Mouse (Mus musculus) embryonic stem cell, embryonic (primary cell): ENCODE measurements around the gene Mymx.

ENCODE experiments used
- CTCF ChIA-PET, 4 experiments: fragments of 300-600 bp in 2 of 4; fragments of 350-600 bp in 2 of 4; sonication (Branson Sonifier 250); formaldehyde crosslinking; loops; one replicate each; lab custom pipeline; 2022; ENCODE audit warnings: inconsistent platforms in 2 of 4; lab: Charles Lee
- POLR2A ChIA-PET, 4 experiments: fragments of 300-600 bp in 2 of 4; fragments of 350-600 bp in 2 of 4; sonication (Branson Sonifier 250); formaldehyde crosslinking; loops; one replicate each; lab custom pipeline; 2022; ENCODE audit warnings: antibody characterized with exemption in 4 of 4, inconsistent platforms in 1 of 4; lab: Charles Lee

Mymx gene

GRCm38 (mm10) chr17:45599446-45600242 is 2.3 kb downstream of the Mymx start, which contains the start of gene Slc29a1:
Slc29a1 (minus strand) TSS chr17:45599606.
- POLR2A ChIA-PET: interaction anchor here (0.5 to 18.1 kb wide), 32 partner anchors 9 to 167 kb away, joined by 3 to 578 read pairs (median 6); partner anchors contain the start of genes Hsp90ab1 (in 3 of the 4), Cdc5l (in 2 of the 4), 1600014C23Rik (in 1 of the 4) and Spats1 (in 1 of the 4)
- CTCF ChIA-PET: interaction anchor here (0.5 to 3.8 kb wide), 18 partner anchors 8 to 137 kb away, joined by 3 to 35 read pairs (median 4); partner anchors contain the start of gene Aars2 (in 2 of the 4)

GRCm38 (mm10) chr17:45598891-45599290 is 3.0 kb downstream of the Mymx start:
- POLR2A ChIA-PET: interaction anchor here in 3 of 4 experiments (1.4 to 18.1 kb wide), 15 partner anchors 8 to 135 kb away, joined by 3 to 578 read pairs (median 47); partner anchors contain the start of genes Hsp90ab1 (in 2 of the 3) and 1600014C23Rik (in 1 of the 3)

GRCm38 (mm10) chr17:45598376-45598775 is 3.5 kb downstream of the Mymx start:
- POLR2A ChIA-PET: interaction anchor here in 3 of 4 experiments (0.9 to 18.1 kb wide), 11 partner anchors 9 to 60 kb away, joined by 3 to 578 read pairs (median 16); partner anchors contain the start of gene Hsp90ab1 (in 2 of the 3)
- CTCF ChIA-PET: interaction anchor here in 2 of 4 experiments (0.6 to 6.4 kb wide), 6 partner anchors 11 to 44 kb away, joined by 3 to 44 read pairs (median 8); no protein-coding TSS in a partner anchor

More at GRCm38 (mm10) chr17:45598891-45599290, 3.0 kb downstream of the Mymx start:
- CTCF ChIA-PET: interaction anchor here in 3 of 4 experiments (0.6 to 6.4 kb wide), 9 partner anchors 10 to 137 kb away, joined by 3 to 44 read pairs (median 6); no protein-coding TSS in a partner anchor

- CTCF ChIA-PET: interaction anchor here (0.6 to 6.4 kb wide), 20 partner anchors 12 to 136 kb away, joined by 3 to 44 read pairs (median 6); no protein-coding TSS in a partner anchor
- POLR2A ChIA-PET: interaction anchor here (0.6 to 18.1 kb wide), 18 partner anchors 9 to 1994 kb away, joined by 3 to 578 read pairs (median 9); partner anchors contain the start of gene Hsp90ab1 (in 4 of the 4)
These were observed 4.1 kb downstream of the Mymx start for GRCm38 (mm10) chr17:45597787-45598186.

- ChIA-PET CTCF (interaction anchor here (0.5 to 6.4 kb wide), 31 partner anchors 10 to 1635 kb away, joined by 3 to 44 read pairs (median 5); no protein-coding TSS in a partner anchor), POLR2A (interaction anchor here (0.5 to 18.1 kb wide), 27 partner anchors 8 to 382 kb away, joined by 3 to 578 read pairs (median 5); partner anchors contain the start of genes Hsp90ab1 (in 4 of the 4), Cdc5l (in 1 of the 4) and Slc35b2 (in 1 of the 4))
These were observed 5.1 kb downstream of the Mymx start for GRCm38 (mm10) chr17:45596631-45597396.

GRCm38 (mm10) chr17:45595736-45596390 is 6.0 kb downstream of the Mymx start:
- CTCF ChIA-PET: interaction anchor here (0.5 to 6.4 kb wide), 17 partner anchors 9 to 111 kb away, joined by 3 to 79 read pairs (median 7); no protein-coding TSS in a partner anchor
- POLR2A ChIA-PET: interaction anchor here (0.6 to 18.1 kb wide), 24 partner anchors 13 to 344 kb away, joined by 3 to 578 read pairs (median 10); partner anchors contain the start of genes Hsp90ab1 (in 4 of the 4), Cdc5l (in 1 of the 4) and Slc35b2 (in 1 of the 4)

GRCm38 (mm10) chr17:45594881-45595735 is 6.8 kb downstream of the Mymx start:
- POLR2A ChIA-PET: interaction anchor here (0.5 to 18.1 kb wide), 22 partner anchors 8 to 1907 kb away, joined by 3 to 578 read pairs (median 8); partner anchors contain the start of genes Hsp90ab1 (in 3 of the 4), Mymx (in 1 of the 4), Slc35b2 (in 1 of the 4) and Taf8 (in 1 of the 4)
- CTCF ChIA-PET: interaction anchor here (0.5 to 6.4 kb wide), 13 partner anchors 10 to 88 kb away, joined by 3 to 79 read pairs (median 5); partner anchors contain the start of gene Aars2 (in 1 of the 4)

- CTCF ChIA-PET: interaction anchor here (0.5 to 6.4 kb wide), 17 partner anchors 7 to 87 kb away, joined by 3 to 79 read pairs (median 5); partner anchors contain the start of genes Aars2 (in 1 of the 4) and Mymx (in 1 of the 4)
- POLR2A ChIA-PET: interaction anchor here (0.5 to 18.1 kb wide), 29 partner anchors 8 to 1908 kb away, joined by 3 to 578 read pairs (median 8); partner anchors contain the start of genes Hsp90ab1 (in 4 of the 4), Mymx (in 4 of the 4), Slc35b2 (in 2 of the 4) and Taf8 (in 1 of the 4)
These were observed 7.7 kb downstream of the Mymx start for GRCm38 (mm10) chr17:45594195-45594594.

- CTCF ChIA-PET: interaction anchor here (0.6 to 6.4 kb wide), 23 partner anchors 8 to 141 kb away, joined by 3 to 79 read pairs (median 5); partner anchors contain the start of genes Aars2 (in 1 of the 4) and Mymx (in 1 of the 4)
- POLR2A ChIA-PET: interaction anchor here (0.7 to 18.1 kb wide), 26 partner anchors 9 to 88 kb away, joined by 3 to 578 read pairs (median 12); partner anchors contain the start of genes Hsp90ab1 (in 4 of the 4), Mymx (in 3 of the 4), Slc35b2 (in 2 of the 4) and Aars2 (in 1 of the 4)
These were observed 8.4 kb downstream of the Mymx start for GRCm38 (mm10) chr17:45593479-45593878.

GRCm38 (mm10) chr17:45592606-45593431 is 9.1 kb downstream of the Mymx start:
- CTCF ChIA-PET: interaction anchor here (0.5 to 6.4 kb wide), 26 partner anchors 8 to 561 kb away, joined by 3 to 79 read pairs (median 4); partner anchors contain the start of gene Mymx (in 1 of the 4)
- POLR2A ChIA-PET: interaction anchor here (0.9 to 18.1 kb wide), 29 partner anchors 8 to 140 kb away, joined by 3 to 578 read pairs (median 12); partner anchors contain the start of genes Mymx (in 4 of the 4), Hsp90ab1 (in 3 of the 4), Slc35b2 (in 2 of the 4) and Aars2 (in 1 of the 4)

GRCm38 (mm10) chr17:45591701-45592605 is 9.9 kb downstream of the Mymx start:
- CTCF ChIA-PET: interaction anchor here (0.5 to 5.8 kb wide), 31 partner anchors 8 to 562 kb away, joined by 3 to 79 read pairs (median 5); partner anchors contain the start of genes Mymx (in 2 of the 4), Aars2 (in 1 of the 4) and Slc29a1 (in 1 of the 4)

GRCm38 (mm10) chr17:45590410-45590809 is 11.5 kb downstream of the Mymx start:
- POLR2A ChIA-PET: interaction anchor here (0.5 to 18.1 kb wide), 22 partner anchors 8 to 95 kb away, joined by 3 to 578 read pairs (median 4); partner anchors contain the start of genes Slc29a1 (in 3 of the 4), Mymx (in 2 of the 4), Aars2 (in 1 of the 4) and Hsp90ab1 (in 1 of the 4)

More at GRCm38 (mm10) chr17:45591701-45592605, 9.9 kb downstream of the Mymx start:
- POLR2A ChIA-PET: interaction anchor here (0.5 to 18.1 kb wide), 35 partner anchors 9 to 294 kb away, joined by 3 to 578 read pairs (median 5); partner anchors contain the start of genes Mymx (in 4 of the 4), Hsp90ab1 (in 3 of the 4), Slc29a1 (in 2 of the 4) and Mrpl14 (in 1 of the 4)

More at GRCm38 (mm10) chr17:45590410-45590809, 11.5 kb downstream of the Mymx start:
- CTCF ChIA-PET: interaction anchor here (0.5 to 5.8 kb wide), 13 partner anchors 7 to 73 kb away, joined by 3 to 79 read pairs (median 7); partner anchors contain the start of gene Mymx (in 1 of the 4)
